Mouse (Mus musculus) brain, embryonic 14.5 days (tissue): ENCODE measurements at regions not wholly inside any gene's neighbourhood (a gene's known extent, or its start where the extent isn't known, plus 50 kb on each side); places are given as distances from the start of the nearest gene placed in this dataset.

Experiments
- DNase-seq: peaks from one replicate; pipeline ENCODE4 v3.0.0-alpha.2; 2011; ENCODE audit warnings: low read depth
- CTCF ChIP-seq: fragments of 200-500 bp; IDR thresholded peaks from 2 replicates; pipeline ENCODE4 v1.5.1; 2012; ENCODE audit warnings: inconsistent platforms, mild to moderate bottlenecking, moderate library complexity, borderline replicate concordance; ENCODE audit not compliant: insufficient read depth, insufficient read length; ENCODE audit errors: extremely low read depth
- POLR2A ChIP-seq: fragments of 200-500 bp; IDR thresholded peaks from 2 replicates; pipeline ENCODE4 v1.6.1; 2012; ENCODE audit warnings: mild to moderate bottlenecking, inconsistent platforms, borderline replicate concordance; ENCODE audit not compliant: poor library complexity, insufficient read depth, insufficient read length, severe bottlenecking; ENCODE audit errors: extremely low read depth

DNA sequence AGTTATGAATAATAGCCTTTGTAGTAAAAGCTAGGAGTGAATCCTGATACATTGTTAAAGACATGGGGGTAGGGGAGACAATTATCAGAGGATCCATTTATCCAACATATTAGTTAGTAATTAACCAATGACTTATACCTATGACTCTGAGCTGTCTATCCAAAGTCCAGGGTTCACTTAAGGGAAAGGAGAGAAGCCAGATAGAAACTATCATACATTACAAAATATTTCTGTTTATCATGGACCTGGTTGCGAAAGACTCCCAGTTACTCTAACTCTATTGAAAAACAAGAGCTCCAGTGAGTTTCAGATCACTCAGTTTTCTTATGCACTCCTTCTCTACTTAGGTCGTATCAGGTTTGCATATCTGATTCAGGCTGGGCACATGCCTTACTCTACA lies 749.3 kb downstream of the H2al1n start:
- no peak for TF ChIP-seq POLR2A
- TF ChIP-seq CTCF = no peak
- no peak for DNase-seq

DNA sequence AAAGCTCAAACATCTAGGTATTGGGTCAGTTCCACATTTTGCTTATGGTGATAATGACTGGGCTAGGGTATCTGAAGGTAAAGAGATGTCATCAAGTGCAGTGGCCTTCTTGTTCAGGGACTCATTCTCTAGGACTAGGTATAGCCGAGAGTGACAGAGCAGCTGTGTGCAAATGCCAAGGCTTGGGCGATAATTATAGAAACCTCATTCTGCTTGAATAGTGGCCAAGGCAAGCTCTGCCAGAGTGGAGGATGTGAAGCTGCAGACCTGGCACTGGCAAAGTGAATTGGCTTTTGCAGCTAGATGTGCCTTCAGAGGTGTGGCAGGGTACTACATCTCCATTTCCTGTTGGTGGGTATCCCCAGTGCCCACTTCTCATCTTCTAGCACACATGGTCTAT lies 796.1 kb downstream of the H2al1n start:
- TF ChIP-seq POLR2A = no peak
- no peak for TF ChIP-seq CTCF
- DNase-seq = peak; percentile 9
